Mouse (Mus musculus): ENCODE measurements around the gene Whamm. TPM values are rescaled to one million over a fixed set of nuclear protein-coding genes. Genes with fewer than 3 reads are reported as not detected.

The Whamm gene
- polyA plus RNA-seq, 1 experiment from 2014 or later = 4.3 TPM

DNA sequence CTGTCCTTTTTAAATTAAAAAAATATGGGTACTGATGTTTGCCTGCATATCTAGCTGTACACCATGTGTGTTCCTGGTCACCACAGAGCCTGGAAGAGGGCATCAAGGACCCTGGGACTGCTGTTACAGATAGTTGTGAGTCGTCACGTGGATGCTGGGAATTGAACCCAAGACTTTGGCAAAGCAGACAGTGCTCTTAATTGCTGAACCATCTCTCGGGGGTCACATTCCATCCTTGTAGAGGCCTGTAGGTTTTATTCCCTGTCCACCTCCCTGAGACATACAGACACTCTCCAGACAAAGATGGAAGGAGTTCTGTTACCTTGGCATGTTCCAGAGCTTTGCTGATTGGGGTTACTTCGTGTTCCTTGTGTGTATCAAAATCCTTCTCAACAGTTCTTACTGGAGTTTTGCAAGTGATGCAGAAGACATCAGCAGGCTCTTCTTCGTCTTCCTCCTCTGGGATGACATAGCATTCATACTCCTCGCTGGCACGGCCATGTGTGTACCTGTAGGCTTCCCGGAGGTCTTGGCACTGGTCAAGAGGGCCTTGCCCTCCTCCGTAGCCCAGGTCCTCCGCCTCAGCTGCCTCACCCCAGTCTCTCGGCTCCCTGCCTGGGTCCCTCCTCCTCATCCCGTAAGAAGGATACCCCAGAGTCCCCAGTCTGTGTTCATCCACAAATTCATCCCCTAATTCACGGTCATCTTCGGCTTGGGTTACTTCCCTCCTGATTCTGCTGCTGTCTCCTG lies 11.7 kb upstream of the Whamm start:
- no peak for ATAC-seq
- H3K9me3 ChIP-seq (replicated peaks; ENCODE audit: control insufficient read depth, low read length, poor library complexity, severe bottlenecking) = no peaks in the 10 kb centered on the region
- H3K27ac ChIP-seq (ENCODE audit: low read length) = no peak overlapping the region
- no peak overlapping the region for H3K4me3 ChIP-seq (ENCODE audit: low read depth, low read length)
- WGBS = 87% methylated on average over 14 of the region's 14 CpGs
- no peaks in the 10 kb centered on the region for H3K36me3 ChIP-seq (ENCODE audit: control insufficient read depth, insufficient read depth, low read length)
- H3K4me2 ChIP-seq (ENCODE audit: low read length) = no peak overlapping the region
- H3K9ac ChIP-seq (ENCODE audit: low read depth, low read length) = no peak overlapping the region
- peaks cover 6% of the 10 kb centered on the region; the same call in 1 of the 2 replicates for H3K4me1 ChIP-seq (ENCODE audit: control insufficient read depth, insufficient read depth, low read length)
- no peaks in the 10 kb centered on the region for H3K27me3 ChIP-seq (ENCODE audit: control insufficient read depth, insufficient read depth, low read depth, low read length)

DNA sequence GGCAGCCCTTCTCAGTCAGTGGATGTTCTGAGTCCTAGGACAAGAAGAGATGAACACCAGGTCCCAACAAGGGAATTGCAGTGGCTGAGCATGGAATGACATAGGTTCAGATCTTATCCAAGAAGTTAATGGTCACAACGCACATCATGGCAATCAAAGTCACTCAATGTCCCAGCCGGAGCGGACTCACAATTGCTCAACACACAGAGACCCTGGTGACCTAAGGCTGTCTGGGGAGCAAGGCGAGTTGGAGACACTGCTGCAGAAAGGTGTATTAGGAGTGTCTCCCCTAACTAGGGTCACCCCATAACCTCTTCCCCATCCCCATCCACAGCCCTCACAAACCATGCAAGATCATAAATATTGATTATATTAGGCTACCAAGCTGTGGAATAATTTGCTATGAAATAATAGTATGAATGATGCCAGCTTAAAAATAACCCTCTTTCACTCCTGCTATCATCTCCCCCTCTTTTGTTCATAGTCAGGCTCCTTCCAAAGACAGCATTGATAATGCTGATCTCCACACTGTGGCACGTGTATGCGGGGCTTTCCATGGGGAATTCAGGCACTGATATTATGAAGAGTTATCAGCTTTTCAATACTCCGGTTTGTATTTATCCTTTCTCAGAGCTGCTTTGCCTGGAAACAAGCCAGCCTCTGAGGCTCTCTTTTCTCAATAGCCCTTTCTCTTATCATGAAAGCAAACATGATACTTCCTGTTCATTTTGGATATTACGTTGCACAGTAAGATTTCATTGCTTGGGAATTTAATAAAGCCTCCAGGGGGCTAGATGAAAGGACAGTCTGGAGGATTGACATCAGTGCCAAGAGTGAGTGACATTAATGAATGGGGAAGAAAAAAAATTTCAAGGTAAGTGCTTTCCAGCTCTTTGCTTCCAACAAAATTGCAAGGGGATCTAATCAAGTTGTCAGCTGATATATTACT lies 10.7 kb upstream of the Whamm start:
- H3K36me3 ChIP-seq (ENCODE audit: control insufficient read depth, insufficient read depth, low read length) = no peaks in the 10 kb centered on the region
- no peak overlapping the region for H3K27ac ChIP-seq (ENCODE audit: low read length)
- peaks cover 6% of the 10 kb centered on the region; the same call in 1 of the 2 replicates for H3K4me1 ChIP-seq (ENCODE audit: control insufficient read depth, insufficient read depth, low read length)
- ATAC-seq = peak; percentile 45; the same call in 1 of the 2 replicates
- 51% methylated on average over 8 of the region's 8 CpGs for whole genome bisulfite sequencing
- no peaks in the 10 kb centered on the region for H3K9me3 ChIP-seq (replicated peaks; ENCODE audit: control insufficient read depth, low read length, poor library complexity, severe bottlenecking)
- H3K4me2 ChIP-seq (ENCODE audit: low read length) = no peak overlapping the region
- no peak overlapping the region for H3K4me3 ChIP-seq (ENCODE audit: low read depth, low read length)
- no peak overlapping the region for H3K9ac ChIP-seq (ENCODE audit: low read depth, low read length)
- H3K27me3 ChIP-seq (ENCODE audit: control insufficient read depth, insufficient read depth, low read depth, low read length) = no peaks in the 10 kb centered on the region

DNA sequence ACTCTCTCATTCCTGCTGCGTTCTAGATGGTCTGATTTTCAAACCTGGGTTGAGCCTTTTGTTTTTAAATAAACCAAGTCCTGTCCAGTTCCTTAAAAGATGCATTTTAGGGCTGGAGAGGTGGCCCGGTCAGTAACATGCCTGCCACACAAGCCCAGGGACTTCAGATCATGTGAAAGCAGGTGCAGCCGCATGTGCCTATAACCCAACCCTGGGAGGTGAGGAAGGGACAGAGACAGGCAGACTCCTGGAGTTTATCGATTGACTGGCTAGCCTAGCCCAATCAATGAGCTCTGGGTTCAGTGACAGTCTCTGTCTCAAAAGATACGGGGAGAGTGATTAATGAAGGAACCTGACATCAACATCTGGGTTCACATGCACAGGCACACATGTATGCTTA lies 9.9 kb upstream of the Whamm start:
- Histone ChIP-seq H3K9me3 (replicated peaks; ENCODE audit: control insufficient read depth, low read length, poor library complexity, severe bottlenecking) (no peaks in the 10 kb centered on the region), H3K4me1 (ENCODE audit: control insufficient read depth, insufficient read depth, low read length) (peaks cover 6% of the 10 kb centered on the region; the same call in 1 of the 2 replicates), H3K4me3 (ENCODE audit: low read depth, low read length) (no peak overlapping the region), H3K27me3 (ENCODE audit: control insufficient read depth, insufficient read depth, low read depth, low read length) (no peaks in the 10 kb centered on the region), H3K27ac (ENCODE audit: low read length) (no peak overlapping the region), H3K36me3 (ENCODE audit: control insufficient read depth, insufficient read depth, low read length) (no peaks in the 10 kb centered on the region), H3K4me2 (ENCODE audit: low read length) (no peak overlapping the region), H3K9ac (ENCODE audit: low read depth, low read length) (no peak overlapping the region)
- no peak for ATAC-seq
- 73% methylated on average over 5 of the region's 5 CpGs for WGBS

DNA sequence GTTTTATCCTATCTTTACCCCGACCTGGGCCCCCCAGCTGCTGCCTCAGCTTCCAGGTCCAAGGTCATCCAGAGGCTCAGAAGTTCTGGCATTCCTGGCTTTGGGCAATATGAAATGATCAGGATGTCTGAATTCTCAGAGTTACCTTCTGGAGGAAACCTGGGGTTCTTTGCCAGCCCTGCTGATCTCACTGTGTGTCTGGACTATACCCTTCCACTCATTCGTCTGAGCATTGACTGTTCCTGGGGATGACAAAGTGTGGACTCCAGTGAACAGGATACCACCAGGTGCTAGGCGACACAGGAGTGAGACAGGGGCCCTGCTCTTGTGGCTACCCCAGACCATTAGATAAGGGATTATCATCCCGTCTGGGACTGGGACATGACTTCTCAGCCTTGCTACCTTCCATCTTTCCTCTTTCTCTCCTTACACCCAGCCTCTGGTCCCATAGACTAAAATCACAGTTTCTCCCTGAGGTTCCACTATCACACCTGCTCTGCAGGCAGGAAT lies 7.5 kb upstream of the Whamm start:
- Histone ChIP-seq H3K4me3 (ENCODE audit: low read depth, low read length) (no peak overlapping the region), H3K9ac (ENCODE audit: low read depth, low read length) (no peak overlapping the region), H3K4me2 (ENCODE audit: low read length) (no peak overlapping the region), H3K4me1 (ENCODE audit: control insufficient read depth, insufficient read depth, low read length) (peaks cover 6% of the 10 kb centered on the region; the same call in 1 of the 2 replicates), H3K9me3 (replicated peaks; ENCODE audit: control insufficient read depth, low read length, poor library complexity, severe bottlenecking) (no peaks in the 10 kb centered on the region), H3K36me3 (ENCODE audit: control insufficient read depth, insufficient read depth, low read length) (no peaks in the 10 kb centered on the region), H3K27me3 (ENCODE audit: control insufficient read depth, insufficient read depth, low read depth, low read length) (no peaks in the 10 kb centered on the region), H3K27ac (ENCODE audit: low read length) (no peak overlapping the region)
- ATAC-seq = no peak
- WGBS = 85% methylated on average over 4 of the region's 4 CpGs

DNA sequence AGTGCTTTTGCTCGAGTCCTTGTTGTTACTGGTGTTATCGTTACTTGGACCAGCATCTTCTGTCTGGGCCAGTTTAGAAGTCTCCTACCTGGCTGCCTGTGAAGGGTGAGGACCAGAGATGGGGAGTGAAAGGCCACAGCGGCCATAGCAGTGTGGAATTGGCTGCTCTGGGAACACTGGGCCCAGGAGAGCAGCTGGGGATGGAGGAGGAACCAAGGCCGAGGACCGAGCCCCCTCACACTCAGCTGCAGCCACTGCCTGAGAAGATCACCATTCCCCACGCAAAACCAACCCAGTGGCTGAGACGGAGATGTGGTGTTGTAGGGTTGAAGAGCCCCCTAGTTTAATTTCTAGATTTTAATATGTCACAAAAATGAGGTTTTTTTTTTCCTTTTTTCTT lies 6.3 kb upstream of the Whamm start:
- H3K4me2 ChIP-seq (ENCODE audit: low read length) = no peak overlapping the region
- no peaks in the 10 kb centered on the region for H3K9me3 ChIP-seq (replicated peaks; ENCODE audit: control insufficient read depth, low read length, poor library complexity, severe bottlenecking)
- no peak overlapping the region for H3K4me3 ChIP-seq (ENCODE audit: low read depth, low read length)
- H3K9ac ChIP-seq (ENCODE audit: low read depth, low read length) = no peak overlapping the region
- no peak for ATAC-seq
- no peak overlapping the region for H3K27ac ChIP-seq (ENCODE audit: low read length)
- peaks cover 6% of the 10 kb centered on the region; the same call in 1 of the 2 replicates for H3K4me1 ChIP-seq (ENCODE audit: control insufficient read depth, insufficient read depth, low read length)
- no peaks in the 10 kb centered on the region for H3K36me3 ChIP-seq (ENCODE audit: control insufficient read depth, insufficient read depth, low read length)
- 78% methylated on average over 7 of the region's 7 CpGs for WGBS
- no peaks in the 10 kb centered on the region for H3K27me3 ChIP-seq (ENCODE audit: control insufficient read depth, insufficient read depth, low read depth, low read length)

DNA sequence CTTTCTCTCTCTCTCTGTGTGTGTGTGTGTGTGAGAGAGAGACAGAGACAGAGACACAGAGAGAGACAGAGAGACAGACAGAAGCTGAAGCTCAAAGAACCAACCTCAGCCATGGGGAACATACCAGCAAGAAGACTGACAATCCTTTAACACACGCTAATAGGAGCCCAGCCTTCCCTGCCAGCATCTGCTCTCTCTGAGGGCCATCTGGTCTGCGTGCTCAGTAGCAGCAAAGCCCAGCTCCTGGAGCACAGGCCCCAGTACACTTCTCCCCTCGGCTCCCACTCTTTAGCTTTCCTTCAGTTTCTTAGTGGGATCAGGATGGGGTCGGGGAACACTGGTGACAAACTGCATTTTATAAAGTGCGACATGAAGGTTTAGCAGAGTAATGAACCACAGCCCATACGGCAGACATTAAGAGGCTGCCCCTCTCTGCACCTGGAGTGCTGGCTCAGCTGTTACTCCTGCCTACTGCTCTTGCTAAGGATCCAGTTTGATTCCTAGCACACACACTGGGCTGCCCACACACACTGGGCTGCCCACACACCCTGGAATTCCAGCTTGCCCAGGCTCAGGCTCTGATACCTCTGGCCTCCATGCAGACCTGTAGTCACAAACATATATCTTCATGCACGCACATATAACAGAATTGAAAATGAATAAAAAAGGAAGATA lies 5.5 kb upstream of the Whamm start:
- H3K9ac ChIP-seq (ENCODE audit: low read depth, low read length) = no peak overlapping the region
- 61% methylated on average over 7 of the region's 7 CpGs for WGBS
- no peak overlapping the region for H3K4me3 ChIP-seq (ENCODE audit: low read depth, low read length)
- H3K27ac ChIP-seq (ENCODE audit: low read length) = no peak overlapping the region
- no peaks in the 10 kb centered on the region for H3K27me3 ChIP-seq (ENCODE audit: control insufficient read depth, insufficient read depth, low read depth, low read length)
- H3K4me2 ChIP-seq (ENCODE audit: low read length) = no peak overlapping the region
- no peaks in the 10 kb centered on the region for H3K9me3 ChIP-seq (replicated peaks; ENCODE audit: control insufficient read depth, low read length, poor library complexity, severe bottlenecking)
- H3K36me3 ChIP-seq (ENCODE audit: control insufficient read depth, insufficient read depth, low read length) = no peaks in the 10 kb centered on the region
- peaks cover 2% of the 10 kb centered on the region; the same call in 1 of the 2 replicates for H3K4me1 ChIP-seq (ENCODE audit: control insufficient read depth, insufficient read depth, low read length)
- no peak for ATAC-seq

DNA sequence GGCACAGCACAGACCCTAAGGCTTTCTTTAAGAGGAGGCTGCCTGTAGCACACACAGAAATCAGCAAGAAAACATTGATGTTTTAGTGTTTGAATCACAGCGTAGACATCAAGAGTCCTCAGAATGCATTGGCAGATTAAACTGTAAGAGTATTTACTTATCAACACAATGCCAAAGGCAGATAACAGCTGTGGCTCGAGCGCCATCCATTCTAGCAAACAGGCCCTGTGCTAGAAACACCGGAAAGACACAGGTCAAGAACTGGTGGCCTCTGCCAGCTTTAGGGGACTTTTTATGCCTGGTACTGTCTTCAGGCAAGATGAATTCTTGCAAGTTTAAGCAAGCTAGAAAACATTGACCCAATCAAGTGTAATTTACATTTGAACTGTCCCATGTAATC lies 4.7 kb upstream of the Whamm start:
- WGBS = 60% methylated on average over 4 of the region's 4 CpGs
- H3K27me3 ChIP-seq (ENCODE audit: control insufficient read depth, insufficient read depth, low read depth, low read length) = no peaks in the 10 kb centered on the region
- no peak overlapping the region for H3K4me3 ChIP-seq (ENCODE audit: low read depth, low read length)
- no peaks in the 10 kb centered on the region for H3K4me1 ChIP-seq (ENCODE audit: control insufficient read depth, insufficient read depth, low read length)
- ATAC-seq = no peak
- H3K9me3 ChIP-seq (replicated peaks; ENCODE audit: control insufficient read depth, low read length, poor library complexity, severe bottlenecking) = no peaks in the 10 kb centered on the region
- H3K36me3 ChIP-seq (ENCODE audit: control insufficient read depth, insufficient read depth, low read length) = no peaks in the 10 kb centered on the region
- H3K27ac ChIP-seq (ENCODE audit: low read length) = no peak overlapping the region
- H3K9ac ChIP-seq (ENCODE audit: low read depth, low read length) = no peak overlapping the region
- H3K4me2 ChIP-seq (ENCODE audit: low read length) = no peak overlapping the region

DNA sequence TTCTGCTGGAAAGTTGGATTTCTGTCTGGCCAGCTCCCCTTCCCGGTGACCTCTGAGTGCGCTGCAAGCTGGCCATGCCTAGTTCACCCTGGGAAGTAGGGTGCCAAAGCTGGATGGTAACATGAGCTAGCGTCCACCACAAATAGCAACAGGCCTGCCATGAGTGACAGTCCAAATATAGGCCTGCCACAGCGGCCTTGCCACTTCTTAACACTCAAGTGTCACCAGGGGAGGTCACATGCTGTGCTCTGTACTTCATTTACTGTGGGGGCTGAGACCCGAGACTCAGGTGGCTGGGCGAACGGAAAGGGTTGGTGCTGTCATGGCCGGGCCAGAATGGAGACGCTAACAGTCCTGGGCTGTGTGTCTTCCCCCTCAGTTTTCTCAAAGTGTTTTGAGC lies 4.2 kb upstream of the Whamm start, which contains the start of gene Fsd2:
Gene Fsd2 (minus strand): TSS at position 53 of the 400 bp plus-strand sequence.
- no peaks in the 10 kb centered on the region for H3K4me1 ChIP-seq (ENCODE audit: control insufficient read depth, insufficient read depth, low read length)
- H3K9me3 ChIP-seq (replicated peaks; ENCODE audit: control insufficient read depth, low read length, poor library complexity, severe bottlenecking) = no peaks in the 10 kb centered on the region
- no peak for ATAC-seq
- H3K27ac ChIP-seq (ENCODE audit: low read length) = no peak within 1 kb of the TSS
- H3K4me2 ChIP-seq (ENCODE audit: low read length) = no peak within 1 kb of the TSS
- no peak within 1 kb of the TSS for H3K9ac ChIP-seq (ENCODE audit: low read depth, low read length)
- WGBS = 81% methylated on average over 9 of the region's 9 CpGs
- no peak within 1 kb of the TSS for H3K4me3 ChIP-seq (ENCODE audit: low read depth, low read length)
- no peaks in the 10 kb centered on the region for H3K36me3 ChIP-seq (ENCODE audit: control insufficient read depth, insufficient read depth, low read length)
- H3K27me3 ChIP-seq (ENCODE audit: control insufficient read depth, insufficient read depth, low read depth, low read length) = no peaks in the 10 kb centered on the region

Data from midbrain, embryonic 16.5 days (tissue).